Mouse (Mus musculus) embryonic fibroblast, embryonic 13.5 days (primary cell): ENCODE results near the gene Optc.

Experiments
- CTCF ChIP-seq: IDR thresholded peaks from 2 replicates; pipeline ENCODE4 v1.5.1; 2011; ENCODE audit warnings: mild to moderate bottlenecking, control low read depth, low read length, moderate library complexity, borderline replicate concordance; ENCODE audit not compliant: insufficient read depth
- POLR2A ChIP-seq: IDR thresholded peaks from 2 replicates; pipeline ENCODE4 v1.6.1; 2011; ENCODE audit warnings: low read depth, mild to moderate bottlenecking, control low read depth, low read length, moderate library complexity

GRCm38 (mm10) chr1:133945106-133945505 is 37.3 kb upstream of the Optc start:
- TF ChIP-seq CTCF: no peak
- no peak for TF ChIP-seq POLR2A
